Mouse (Mus musculus) B cell, adult 62 days (primary cell): ENCODE measurements around the gene Epsti1. TPM values are rescaled to one million over a fixed set of nuclear protein-coding genes. Genes with fewer than 3 reads are reported as not detected.

Source experiments
- total RNA-seq: library from RNA; stranded (reverse); gene quantifications from 4 replicates; pipeline ENCODE4 v1.2.4, GENCODE M21; 2023

The Epsti1 gene
- 46.0 to 55.5 TPM (median 53.0 TPM) in 4 replicates for total RNA-seq

GRCm38 (mm10) chr14:77904171-77904762, at the start of gene Epsti1:
Gene Epsti1, plus strand, starts transcription at chr14:77904239.

GRCm38 (mm10) chr14:77874304-77875241, 29.5 kb upstream of the Epsti1 start, which contains the start of gene Dnajc15:
Gene Dnajc15, minus strand, starts transcription at chr14:77875125.

Other genes starting within 250 kb of the Epsti1 start
- 19.0 to 28.2 TPM (median 25.1 TPM) in 4 replicates for gene Dnajc15, start 29.1 kb upstream of the Epsti1 start, total RNA-seq
- not detected in 4 replicates for gene Fam216b, start 184.8 kb downstream of the Epsti1 start, total RNA-seq